Mouse (Mus musculus): ENCODE data around the gene Thbs3.
A peak's percentile ranks its signal among the peaks of the same experiment; 100 is the strongest.
"Not testable (repeated sequence)": the region's sequence is repeated elsewhere in the genome, so short reads cannot be mapped to it uniquely, and the experiment has no call there.

The Thbs3 gene

DNA sequence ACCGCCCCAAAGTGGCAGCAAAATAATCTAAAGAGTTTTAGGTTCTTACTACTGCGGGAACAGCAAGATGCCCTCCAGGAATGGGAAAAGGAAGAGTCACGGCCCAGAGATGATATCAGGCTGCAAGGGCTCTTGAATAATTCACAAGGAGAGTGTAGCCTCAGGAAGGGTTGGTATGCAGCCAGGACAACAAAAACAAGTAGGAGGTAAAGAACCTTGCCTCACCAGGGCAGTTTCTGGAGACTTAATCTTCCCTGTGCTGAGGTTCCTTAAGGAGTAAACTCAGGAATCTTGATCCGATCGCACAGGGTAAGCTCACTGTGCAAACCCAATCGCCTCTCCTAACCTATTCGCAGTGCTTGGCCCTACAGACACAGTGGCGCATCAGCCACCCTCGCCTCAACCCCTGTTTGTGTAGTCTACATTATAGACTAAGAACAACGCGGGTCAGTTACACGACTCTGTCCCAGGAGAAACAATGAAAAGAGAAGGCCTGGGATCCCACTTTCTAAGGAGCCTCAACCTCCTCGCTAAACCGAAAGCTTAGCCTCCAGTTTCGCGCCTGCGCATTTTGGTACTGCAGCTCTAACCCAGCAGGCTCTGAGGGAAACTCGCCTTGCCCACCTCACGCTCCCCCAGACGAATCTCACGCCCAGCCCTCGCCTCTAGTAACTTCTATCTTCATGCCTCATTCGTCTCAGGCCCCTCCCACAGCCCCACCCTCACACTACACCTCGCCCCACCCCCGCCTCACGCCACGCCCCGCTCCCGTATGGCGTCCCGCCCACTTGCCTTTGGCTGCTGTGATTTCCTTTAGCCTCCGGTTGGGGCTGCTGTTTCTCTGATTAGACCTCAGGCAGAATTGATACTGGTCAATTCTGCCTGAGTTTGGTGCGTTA lies 18.8 kb upstream of the Thbs3 start:
- DNase-seq (ENCODE audit: low spot score), result peak; percentile 89

DNA sequence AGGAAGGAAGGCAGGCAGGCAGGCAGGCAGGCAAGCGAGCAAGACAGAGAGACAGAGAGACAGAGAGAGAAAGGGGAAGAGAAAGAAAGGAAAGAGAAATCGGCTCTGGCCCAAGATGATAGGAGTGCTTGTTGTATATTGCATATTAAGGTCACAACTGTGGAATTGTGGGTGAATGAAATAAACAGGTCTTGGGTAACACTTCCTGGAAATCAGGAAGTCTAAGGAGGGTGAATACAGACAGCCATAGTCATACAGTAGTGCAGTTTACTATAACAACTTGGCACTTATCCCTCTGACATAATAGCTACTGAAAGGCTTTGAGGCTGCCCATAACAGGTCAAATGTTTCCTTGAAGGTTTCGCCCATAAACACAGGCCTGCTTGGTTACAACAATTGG lies 15.1 kb upstream of the Thbs3 start:
- DNase-seq (ENCODE audit: low spot score), result no peak

DNA sequence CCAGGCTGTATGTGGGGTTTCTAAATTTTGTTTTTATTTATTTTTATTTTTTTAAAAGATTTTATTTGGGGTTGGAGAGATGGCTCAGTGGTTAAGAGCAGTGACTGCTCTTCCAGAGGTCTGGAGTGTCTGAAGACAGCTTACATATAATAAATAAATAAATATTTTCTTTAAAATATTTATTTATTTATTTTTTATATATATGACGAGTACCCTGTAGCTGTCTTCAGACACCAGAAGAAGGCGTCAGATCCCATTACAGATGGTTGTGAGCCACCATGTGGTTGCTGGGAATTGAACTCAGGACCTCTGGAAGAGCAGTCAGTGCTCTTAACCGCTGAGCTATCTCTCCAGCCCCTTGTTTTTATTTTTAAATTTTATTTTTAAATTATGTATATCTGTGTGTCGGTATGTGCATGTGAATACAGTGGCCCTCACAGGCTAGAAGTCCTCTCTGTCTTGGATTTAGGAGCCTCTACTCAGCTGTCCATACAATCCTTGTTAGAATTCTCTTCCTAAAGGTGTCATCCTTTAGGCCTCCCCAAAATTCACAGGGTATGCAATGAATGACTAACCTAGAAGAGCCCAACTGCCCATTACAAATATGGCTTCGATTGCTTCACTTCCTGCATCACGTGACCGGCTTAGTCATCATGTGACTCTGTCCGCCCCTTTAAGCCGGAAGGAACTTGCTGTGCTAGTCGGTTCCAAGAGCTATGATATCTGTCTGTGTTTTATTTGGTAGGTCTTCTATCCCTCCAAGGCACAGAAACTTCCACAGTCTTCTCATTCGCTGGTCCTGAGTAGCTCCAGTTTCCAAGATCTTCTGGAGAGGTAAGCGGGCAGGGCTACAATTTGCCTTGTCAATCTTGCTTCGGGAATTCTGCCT lies 12.5 kb upstream of the Thbs3 start, which contains the start of gene Gba:
Gba (plus strand) TSS at position 676 of the 889 bp plus-strand sequence.
- peak; percentile 83 for DNase-seq (ENCODE audit: low spot score)

DNA sequence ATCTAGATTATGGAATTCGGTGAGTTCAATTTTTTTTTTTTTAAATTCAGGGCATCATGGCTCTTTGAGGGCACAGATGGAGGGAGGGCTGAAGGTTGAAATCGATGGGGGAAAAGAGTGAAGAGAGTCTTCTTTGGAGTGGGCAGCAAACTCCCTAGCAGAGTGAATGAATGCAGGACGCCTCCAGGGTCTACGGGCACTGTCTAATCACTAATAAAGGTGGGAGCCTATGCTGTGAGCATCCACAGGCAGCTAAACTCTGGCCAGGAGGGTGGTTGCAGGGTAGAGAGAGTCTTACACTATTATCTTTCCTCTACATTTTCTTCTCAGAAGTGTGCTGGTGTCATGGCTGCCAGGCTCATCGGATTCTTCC lies 11.9 kb upstream of the Thbs3 start:
- no peak for DNase-seq (ENCODE audit: low spot score)

DNA sequence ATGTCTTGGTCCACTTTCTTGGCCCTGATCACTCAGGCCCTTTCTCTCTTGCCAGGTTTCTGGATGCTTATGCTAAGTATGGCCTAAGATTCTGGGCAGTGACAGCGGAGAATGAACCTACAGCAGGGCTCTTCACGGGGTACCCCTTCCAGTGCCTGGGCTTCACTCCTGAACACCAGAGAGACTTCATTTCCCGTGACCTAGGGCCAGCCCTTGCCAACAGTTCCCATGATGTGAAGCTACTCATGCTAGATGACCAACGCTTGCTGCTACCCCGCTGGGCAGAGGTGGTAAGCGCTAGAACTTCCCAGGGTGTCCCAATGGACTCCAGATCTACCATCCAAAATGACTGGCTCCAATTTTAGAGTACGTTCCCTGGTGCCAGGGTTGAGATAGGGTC lies 8.9 kb upstream of the Thbs3 start:
- DNase-seq (ENCODE audit: low spot score), result no peak

DNA sequence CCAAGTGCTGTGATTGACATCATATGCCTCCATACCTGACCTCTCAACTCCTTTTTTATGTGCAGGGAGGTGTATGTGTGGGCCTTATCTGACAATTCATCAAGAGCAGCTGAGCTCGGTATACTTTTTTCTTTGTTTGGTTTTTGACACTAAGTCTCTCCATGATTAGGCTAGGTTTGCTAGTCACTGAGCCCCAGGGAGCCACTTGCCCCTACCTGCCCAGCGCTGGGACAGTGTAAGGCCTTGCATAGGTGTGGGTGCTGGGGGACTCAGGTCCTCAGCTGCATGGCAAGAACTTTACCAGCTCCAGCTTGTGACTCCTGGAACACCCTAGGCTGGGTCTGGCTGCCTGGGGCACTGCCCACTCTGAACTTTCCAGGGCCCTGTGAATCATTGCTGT lies 8.3 kb upstream of the Thbs3 start:
- DNase-seq (ENCODE audit: low spot score), result no peak

DNA sequence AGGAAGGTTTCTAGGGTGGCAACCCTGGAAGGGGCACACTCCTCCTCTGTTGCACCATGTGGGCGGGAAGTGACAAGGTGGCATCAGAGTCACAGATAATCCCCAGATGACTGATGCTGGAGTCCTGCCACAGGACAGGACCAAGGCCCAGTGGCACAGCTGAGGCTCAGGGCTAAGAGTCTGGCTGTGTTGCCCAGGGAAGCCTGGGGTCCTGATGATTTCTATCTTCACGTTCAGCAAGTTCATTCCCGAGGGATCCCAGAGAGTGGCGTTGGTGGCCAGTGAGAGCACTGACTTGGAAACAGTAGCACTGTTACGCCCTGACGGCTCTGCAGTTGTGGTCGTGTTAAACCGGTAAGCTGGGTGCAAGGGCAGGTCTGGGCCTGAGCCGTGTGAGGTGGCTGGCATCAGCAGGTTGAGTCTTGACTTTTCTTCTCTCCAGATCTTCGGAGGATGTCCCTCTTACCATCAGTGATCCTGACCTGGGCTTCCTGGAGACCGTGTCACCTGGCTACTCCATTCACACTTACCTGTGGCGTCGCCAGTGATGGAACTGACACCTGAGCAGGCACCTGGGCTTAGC lies 6.8 kb upstream of the Thbs3 start:
- peak; percentile 70 for DNase-seq (ENCODE audit: low spot score)

DNA sequence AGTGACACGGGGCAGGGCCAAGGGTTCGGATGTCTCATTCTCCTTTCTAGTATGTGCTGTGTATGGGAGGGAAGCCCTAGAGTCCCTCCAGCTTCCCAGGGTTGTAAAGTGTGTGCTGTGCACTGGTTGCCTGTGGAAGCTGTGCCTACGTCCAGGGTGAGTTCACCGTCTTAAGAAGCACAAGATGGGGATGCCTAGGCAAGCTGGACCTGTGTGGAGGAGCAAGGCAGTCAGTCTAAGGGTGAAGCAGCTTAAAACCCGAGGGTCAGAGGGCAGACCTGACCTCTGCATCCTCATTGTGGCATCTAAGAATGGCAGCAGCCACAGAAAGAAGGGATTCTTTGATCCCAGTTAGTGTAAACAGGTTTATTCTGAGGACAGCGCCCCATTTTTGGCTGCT lies 6.2 kb upstream of the Thbs3 start:
- no peak for DNase-seq (ENCODE audit: low spot score)

DNA sequence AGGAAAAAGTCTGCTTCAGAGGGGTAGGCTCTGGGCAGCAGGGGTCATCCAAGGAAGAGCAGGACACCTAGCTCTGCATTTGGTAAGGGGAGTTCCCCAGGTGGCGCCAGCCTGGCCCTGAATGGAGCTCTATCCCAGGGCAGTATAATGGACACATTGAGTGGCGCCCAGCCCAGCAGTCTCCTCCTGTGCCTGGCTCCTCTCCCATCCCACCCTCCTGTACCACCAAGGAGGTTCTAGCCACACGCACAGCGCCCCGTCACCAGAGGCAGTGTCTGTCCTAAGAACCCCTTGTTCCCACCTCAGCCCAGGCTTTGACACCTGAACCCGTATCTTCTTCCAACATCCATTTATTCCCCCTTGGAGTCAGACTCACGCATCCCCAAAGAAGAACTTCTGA lies 5.2 kb upstream of the Thbs3 start:
- no peak for DNase-seq (ENCODE audit: low spot score)

DNA sequence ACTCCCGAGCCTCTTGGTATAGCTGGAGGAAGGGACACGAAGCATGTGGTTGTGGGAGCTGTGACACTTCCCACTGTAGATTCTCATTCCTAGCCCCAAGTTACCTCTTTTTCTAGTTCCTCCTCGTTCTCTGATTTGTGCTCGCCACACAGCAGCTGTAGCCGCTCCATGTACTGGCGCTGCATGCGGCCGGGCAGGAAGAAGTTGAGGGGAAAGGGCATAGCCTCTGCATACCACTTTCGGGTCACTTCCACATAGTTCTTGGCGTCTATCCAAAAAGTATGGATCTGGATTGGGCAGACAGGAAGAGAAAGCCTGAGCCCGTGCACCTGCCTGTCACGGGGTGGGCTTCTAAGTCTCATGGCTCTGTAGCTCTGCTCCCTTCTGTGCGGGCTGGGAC lies 4.8 kb upstream of the Thbs3 start:
- DNase-seq (ENCODE audit: low spot score), result no peak

DNA sequence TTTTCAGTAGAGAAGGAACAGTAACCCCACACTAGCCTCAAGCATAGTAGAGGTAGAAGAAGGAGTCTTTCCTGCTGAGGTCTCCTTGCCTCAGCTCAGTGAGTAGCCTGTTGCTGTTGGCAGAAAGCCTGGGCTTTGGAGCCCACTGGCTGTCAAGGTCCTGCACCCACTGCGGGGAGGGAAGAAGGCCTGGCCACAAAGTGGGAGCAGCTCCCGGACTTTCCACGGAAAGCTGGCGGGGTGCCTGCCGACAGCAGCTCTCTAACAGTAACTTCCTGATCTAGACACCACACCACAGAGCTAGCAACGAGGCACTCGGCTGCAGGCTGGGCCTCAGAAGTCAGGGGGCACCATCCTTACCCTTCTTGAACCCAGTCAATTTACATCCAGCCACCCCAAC lies 4.2 kb upstream of the Thbs3 start:
- no peak for DNase-seq (ENCODE audit: low spot score)

DNA sequence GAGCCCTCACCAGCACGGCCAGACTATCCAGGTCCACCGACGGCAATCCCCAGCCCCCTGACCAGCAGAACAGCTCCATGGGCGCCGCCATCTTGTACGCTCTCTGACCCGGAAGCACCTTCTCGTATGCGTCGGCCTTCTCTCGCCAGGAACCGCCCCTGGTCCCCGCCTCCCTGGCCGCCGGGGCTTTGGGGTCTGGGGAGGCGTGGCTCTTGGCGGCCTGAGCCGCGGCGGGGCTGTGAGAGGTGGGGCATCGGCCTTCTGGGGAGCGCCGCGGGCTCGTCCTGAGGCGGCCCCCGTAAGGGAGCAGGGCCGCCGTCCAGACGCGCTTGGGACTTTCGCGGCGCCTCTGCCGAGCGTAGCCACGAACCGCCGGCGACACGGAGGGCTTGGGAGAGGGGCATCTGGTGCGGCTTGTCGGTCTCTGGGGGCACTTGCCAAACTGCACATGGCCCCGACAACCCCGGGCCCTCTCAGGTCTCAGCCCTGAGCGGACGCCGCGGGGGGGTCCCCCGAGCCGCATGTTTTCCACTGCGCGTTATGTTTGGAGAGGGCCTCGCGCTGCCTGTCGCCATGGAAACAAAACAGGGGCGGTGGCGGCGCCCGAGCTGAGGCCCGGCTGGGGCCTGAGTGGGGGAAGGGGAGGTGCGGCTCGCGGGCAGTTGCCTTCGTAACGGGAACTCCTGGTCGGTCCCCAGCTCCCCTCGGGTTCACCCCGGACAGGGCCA lies 1.0 kb upstream of the Thbs3 start:
- DNase-seq (ENCODE audit: low spot score), result peak; percentile 93

DNA sequence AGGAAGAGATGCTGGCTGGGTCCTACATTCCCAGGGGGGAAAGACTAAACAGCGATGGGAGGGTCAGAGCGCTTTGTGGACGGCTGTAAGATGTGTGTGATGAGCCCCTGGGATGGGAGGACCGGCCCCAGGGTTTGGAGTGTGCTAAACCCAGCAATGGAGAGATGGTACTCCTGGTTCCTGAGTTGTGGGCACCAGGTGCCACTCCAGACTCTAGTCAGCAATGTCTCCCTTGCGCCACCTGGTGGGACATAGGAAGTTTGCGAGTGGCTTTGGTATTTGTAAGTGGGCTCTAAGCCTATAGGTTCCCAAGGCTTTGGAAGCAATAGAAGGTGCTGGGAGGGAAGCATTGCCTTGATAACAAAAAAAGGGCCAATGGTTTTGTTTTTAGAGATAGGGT lies 873 bp downstream of the Thbs3 start:
- peak; percentile 86 for DNase-seq (ENCODE audit: low spot score)

DNA sequence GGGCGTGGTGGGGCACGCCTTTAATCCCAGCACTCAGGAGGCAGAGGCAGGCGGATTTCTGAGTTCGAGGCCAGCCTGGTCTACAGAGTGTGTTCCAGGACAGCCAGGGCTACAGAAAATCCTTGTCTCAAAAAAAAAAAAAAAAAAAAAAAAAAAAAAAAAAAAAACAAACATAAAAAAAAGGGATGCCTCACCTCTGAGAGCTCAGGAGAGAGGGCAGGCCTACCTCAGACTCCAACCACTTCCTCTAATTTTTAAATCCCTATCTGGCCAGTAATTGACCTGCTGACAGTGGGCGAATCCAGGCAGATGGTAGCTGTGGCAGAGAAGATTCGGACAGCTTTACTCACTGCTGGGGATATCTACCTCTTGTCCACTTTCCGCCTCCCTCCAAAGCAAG lies 1.4 kb downstream of the Thbs3 start:
- DNase-seq (ENCODE audit: low spot score), result not testable (repeated sequence)

DNA sequence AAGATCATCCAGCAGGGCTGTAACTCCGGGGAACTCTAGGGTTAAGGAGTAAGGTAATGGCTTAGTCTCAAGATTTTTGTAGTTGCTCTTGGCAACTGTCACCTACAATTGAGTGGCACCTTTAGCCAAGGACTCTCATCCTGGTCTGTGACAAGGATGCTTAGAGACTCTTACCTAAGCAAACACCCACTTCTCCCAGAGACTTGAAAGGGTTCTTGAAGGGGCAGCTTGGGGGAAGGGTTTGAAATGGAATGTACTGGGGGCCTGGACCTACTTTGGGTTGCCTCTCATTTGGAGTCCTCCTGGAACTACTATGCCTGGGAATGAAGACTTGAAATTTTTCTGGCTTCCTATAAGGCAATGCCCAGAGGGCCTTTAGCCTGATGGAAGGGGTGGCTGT lies 3.3 kb downstream of the Thbs3 start:
- DNase-seq (ENCODE audit: low spot score), result no peak

DNA sequence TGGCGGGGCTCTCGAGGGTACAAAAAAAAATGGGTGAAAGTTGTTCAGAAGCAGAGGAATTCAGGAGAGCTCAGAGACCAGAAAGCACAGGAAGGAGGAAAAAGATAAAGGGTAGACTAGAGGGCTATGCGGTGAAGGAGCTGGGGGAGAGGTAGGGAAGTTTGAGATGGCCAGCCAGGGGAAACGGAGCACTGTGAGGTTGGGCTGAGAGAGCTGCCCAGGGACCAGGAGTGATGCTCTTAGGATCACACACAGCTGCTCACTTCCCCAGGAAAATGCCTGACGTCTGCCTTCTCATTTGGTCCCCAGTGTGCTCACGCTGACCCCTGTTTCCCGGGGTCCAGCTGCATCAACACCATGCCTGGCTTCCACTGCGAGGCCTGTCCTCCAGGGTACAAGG lies 4.6 kb downstream of the Thbs3 start:
- DNase-seq (ENCODE audit: low spot score), result no peak

DNA sequence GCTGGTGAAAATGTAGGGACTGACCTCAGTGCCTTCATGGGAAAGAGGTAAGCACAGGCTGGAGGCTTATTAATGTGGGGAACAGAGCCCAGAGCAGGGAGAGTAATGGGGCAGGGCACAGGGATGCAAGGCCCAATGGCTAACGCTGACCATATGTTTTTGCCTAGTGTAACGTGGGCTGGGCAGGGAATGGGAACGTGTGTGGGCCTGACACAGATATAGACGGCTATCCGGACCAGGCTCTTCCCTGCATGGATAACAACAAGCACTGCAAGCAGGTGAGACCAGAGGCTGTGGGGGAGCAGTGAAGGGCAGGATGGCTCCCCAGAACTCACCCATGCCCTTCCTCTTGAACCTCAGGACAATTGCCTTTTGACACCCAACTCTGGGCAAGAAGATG lies 6.2 kb downstream of the Thbs3 start:
- no peak for DNase-seq (ENCODE audit: low spot score)

DNA sequence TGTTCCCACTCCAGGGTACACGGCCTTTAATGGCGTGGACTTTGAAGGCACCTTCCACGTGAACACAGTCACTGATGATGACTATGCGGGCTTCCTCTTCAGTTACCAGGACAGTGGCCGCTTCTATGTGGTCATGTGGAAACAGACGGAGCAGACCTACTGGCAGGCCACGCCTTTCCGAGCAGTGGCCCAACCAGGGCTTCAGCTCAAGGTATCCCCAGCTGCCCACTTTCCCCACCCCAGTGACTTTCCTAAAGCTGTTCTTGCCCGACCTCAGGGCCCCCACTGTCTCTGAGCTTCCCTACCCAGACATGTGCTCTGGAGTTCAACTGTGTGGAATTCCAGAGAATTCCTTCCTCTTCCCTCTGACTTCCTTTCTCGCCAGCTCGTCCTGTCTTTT lies 9.8 kb downstream of the Thbs3 start:
- DNase-seq (ENCODE audit: low spot score), result no peak

DNA sequence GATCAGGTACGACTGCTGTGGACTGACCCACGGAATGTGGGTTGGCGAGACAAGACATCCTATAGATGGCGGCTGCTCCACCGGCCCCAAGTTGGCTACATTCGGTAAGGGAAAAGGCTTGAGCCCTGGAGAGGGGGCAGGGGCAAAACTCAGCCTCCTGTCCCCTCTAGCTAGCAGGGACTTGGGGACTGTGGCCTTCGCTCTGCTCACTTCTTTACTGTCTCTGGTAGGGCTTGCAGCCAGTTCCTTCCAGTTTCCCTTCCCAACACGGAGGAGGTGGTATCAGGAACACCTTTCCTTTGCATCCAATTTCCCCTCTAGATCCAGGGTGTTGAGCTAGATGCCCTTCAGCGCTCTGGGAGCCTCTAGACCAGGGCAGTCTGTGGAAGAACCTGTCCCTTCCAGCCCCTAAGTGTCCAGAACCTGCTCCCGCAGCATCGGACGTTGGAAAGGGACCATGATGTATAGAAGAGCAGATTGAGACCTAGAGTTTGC lies 10.4 kb downstream of the Thbs3 start:
- no peak for DNase-seq (ENCODE audit: low spot score)

DNA sequence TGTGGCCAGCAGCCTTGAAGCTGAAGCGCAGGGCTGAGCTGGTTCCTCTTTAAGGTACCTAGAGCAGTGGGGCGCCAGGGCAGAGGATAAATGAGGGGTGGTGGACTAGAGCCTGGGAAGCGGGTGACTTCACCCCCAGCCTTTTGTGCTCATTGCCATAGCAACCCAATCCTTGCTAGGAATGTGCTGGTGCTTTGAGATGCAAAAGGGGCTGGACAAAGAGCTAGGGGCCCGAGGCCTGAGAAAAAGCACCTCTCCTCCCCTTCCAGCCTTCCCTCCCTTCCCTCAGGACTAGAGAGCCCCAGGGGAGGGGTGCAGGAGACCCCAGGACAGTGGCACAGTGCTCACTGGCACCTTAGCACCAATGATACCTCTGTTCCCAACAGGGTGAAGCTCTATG lies 10.9 kb downstream of the Thbs3 start:
- DNase-seq (ENCODE audit: low spot score), result no peak

DNA sequence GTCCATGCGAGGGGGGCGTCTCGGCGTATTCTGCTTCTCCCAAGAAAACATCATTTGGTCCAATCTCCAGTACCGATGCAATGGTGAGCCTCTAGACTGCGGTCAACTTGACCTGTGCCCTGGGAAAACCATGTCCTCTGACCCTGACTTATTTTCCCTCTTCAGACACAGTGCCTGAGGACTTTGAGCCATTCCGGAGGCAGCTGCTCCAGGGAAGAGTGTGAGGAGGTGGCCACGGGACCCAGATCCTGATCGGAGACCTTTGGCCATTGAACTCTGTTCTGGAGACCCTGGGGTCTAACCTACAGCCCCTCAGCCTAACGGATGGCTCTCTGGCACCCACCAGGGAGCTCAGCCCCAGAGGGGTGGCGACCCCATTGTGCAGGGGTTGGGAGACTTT lies 11.4 kb downstream of the Thbs3 start:
- DNase-seq (ENCODE audit: low spot score), result no peak

DNA sequence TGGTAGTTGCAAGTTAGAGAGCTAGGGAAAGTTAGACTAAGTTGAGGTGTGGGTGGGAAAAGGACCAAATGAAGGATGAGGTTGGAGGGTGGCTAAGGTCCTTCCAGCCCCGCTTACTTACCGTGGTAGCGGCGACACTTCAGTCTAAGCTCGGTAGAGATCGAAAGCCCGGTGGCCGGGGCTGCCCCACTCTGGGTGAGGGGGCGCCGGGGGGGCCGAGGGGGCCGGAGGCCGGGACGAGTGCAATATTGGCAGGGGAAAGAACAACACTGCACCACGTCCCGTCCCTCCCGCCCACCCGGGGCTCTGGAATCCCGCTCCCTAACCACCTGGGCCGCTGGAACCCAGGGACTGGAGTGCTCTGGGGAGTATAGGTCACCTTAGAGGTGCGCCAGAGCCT lies 11.9 kb downstream of the Thbs3 start, which contains the start of gene Mtx1:
Mtx1 (minus strand) TSS at position 189 of the 400 bp plus-strand sequence.
- DNase-seq (ENCODE audit: low spot score), result no peak

Measured in urinary bladder, postnatal 14 days (tissue).